Mouse (Mus musculus) CD4-positive, CD25-positive, alpha-beta regulatory T cell, adult 4 months (primary cell): ENCODE data around the gene Rfx4. TPM values are rescaled to one million over a fixed set of nuclear protein-coding genes. Genes with fewer than 3 reads are reported as not detected.

ENCODE experiments used
- ATAC-seq: one replicate; pipeline ENCODE4 v1.8.0; 2017
- polyA plus RNA-seq, 2 experiments: library from polyadenylated mRNA; unstranded; fragments of 100-300 nt; shearing (Covaris generic); gene quantifications; one replicate each; pipeline ENCODE4 v1.2.1; 2017

Rfx4 gene
- polyA plus RNA-seq: not detected

DNA sequence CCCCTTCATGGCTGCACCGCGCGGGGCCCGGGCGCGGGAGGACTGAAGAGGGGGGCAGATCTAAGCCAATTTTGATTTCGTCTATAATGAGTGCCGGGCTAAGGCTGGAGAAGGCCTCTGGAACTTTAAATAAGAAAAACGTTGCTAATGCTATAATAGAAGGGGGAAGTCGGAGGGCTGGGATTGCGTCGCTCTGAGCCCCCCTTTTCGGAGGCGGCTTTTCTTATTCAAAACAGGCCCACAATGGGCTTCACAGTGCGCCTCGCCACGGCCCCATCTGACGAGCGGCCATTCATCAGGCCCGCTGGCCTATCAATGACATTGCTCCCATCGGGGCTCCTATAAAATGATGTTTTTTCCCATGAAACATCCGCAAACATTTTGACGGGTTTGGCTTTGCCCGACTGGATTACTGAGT, at the start of gene Rfx4:
Gene Rfx4 (plus strand): TSS at position 277 of the 418 bp plus-strand sequence.
- ATAC-seq: no peak

DNA sequence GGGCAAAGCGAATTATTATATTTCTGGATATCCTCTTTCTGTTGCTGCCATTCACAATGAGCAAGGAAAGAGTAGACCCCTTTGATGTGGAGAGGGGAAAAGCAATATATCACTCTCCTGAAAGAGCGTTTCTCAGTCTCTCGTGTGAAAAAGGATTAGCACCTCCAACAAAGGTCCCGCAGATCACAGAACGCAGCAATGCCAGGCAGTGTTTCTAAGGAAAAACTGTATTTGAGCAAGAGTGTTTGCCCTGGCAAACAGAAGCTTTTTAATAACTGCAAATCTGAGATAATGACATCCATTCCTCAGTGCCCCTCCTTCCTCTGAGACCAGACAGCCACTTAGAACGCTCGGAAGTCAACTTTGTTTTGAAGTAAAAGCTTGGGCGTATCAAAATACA, 49.3 kb upstream of the Rfx4 start:
- ATAC-seq: no peak

DNA sequence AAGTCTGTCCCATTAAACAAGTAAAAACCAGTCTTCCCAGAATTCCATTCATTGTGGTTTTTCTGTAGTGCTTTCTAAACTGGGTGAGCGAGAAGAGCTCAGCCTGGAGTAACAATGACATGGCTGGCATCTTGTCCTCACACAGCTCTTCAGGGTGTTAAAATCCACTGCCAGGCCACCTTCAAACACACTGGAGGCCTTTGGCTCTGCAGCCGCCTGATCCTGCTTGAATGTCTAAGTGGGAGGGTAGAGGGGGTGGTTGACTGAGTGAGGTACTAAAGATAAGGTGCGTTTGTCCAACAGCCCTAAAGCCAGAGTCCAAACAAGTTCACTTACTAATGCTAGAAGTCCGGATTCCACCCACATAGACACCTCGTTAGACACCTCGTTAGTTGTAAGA, 48.6 kb upstream of the Rfx4 start:
- no peak for ATAC-seq

DNA sequence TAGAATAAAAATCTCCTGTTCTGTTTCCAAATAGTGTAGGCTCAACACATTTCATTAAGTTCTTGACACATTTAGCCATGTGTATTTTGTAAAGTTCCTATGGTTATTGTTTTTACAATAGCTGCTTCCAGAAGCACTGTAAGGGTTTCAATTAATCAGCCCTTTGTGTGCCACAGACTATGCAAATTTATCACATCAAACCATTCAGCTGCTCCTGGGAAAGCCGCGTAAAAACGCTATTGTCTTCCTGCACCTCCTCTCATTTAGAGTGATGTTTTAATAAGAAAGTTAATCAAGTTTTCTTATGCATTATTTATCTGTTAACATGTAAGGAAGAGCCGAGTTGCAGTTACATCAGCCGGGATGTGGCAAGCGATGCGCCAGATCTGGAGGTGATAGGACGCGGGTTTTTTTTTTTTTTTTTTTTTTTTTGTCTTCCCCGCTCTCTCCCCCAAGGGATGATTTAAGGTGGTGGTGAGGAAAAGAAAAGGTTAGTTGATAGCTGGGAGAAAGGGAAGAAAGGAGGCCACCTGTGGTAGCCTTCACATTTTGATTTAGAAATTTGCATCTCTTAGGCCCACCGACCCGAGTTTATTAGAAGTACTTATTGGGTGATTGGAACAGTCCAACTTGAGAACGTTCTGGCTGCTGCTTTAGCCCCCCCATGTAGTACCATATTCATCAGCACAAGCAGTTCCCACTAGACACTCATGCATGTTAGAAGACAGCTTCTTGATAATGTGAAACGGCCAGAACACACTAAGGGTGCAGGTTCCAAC, 47.9 kb upstream of the Rfx4 start:
- no peak for ATAC-seq

- ATAC-seq: no peak
Measured at GRCm38 (mm10) chr10:84710192-84710591, 45.7 kb upstream of the Rfx4 start.

GRCm38 (mm10) chr10:84710827-84711226, 45.0 kb upstream of the Rfx4 start:
- no peak for ATAC-seq

- no peak for ATAC-seq
Measured at GRCm38 (mm10) chr10:84711479-84711878, 44.4 kb upstream of the Rfx4 start.

DNA sequence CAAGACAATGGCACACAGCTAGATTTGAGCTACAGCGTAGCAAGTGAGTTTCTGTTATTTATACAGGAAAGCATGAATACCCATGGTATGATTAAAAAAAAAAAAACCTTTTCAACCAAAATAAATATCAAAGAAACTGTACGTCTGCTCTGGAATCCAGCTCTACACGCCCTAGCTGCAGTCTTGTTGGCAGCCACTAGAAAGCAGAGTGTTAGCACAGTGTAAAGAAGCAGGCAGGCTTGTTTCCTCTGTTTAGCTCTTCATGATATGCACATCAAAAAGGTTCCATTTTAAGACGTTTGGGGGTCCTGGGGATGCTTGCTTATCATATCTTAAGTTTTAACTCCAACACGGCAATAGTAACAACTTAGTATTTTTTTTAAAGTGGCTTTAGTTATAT, 43.9 kb upstream of the Rfx4 start:
- no peak for ATAC-seq

DNA sequence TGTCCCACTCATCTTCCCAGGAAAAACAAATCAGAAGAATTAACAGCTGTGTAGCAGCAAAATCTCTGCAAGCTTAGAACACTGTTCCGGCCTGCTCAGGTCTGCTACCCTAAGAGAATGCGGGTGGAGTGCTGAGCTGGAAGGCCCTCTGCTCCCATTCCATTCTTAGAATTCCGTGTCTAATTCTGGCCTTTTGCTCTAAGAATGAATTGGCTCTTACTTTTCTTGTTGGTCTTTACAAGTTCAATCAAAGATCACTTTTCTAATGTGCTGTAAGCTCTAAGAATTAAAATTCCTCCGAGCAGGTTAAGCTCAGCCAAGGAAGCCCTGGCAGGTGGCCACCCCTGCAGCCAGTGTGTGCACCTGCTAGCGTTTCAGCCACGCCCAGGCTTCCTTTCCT, 43.3 kb upstream of the Rfx4 start:
- no peak for ATAC-seq

DNA sequence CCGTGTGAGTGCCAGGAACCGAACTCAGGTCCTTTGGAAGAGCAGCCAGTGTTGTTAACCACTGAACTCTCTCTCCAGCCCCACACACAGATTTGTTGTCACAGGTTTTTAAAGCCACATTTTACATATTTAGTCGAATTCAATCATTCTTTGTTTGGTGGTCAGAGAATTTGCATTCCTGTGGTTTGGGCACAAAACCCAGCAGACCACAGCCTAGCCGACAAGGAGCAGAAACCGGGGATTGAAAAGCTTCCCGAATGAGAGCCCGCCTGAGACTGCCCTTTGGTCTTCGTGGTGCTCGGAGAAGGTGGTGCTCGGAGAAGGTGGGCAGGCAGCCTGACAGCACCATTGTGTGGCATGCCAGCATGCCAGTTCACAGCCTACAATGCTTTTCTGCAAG, 42.8 kb upstream of the Rfx4 start:
- no peak for ATAC-seq

DNA sequence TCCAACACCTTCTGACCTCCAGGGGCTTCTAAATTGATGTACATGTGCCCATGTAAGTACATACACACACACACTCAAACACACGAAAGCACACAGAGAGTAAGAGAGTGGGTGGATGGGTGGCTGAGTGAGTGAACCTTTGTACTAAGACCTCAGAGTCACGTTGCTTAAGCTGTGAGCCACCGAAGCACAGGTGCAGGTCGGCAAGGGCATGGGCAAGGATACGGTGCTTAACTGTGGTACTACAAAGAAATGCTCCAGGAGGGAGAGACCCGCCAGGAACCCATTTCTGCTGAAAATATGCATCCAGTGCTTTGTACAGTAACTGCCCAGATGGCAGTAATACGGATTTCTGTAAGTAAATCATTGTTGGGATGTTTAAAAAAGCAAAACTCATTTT, 40.2 kb upstream of the Rfx4 start:
- no peak for ATAC-seq

- no peak for ATAC-seq
Measured at GRCm38 (mm10) chr10:84716581-84716980, 39.3 kb upstream of the Rfx4 start.

GRCm38 (mm10) chr10:84722711-84723110, 33.2 kb upstream of the Rfx4 start:
- no peak for ATAC-seq

DNA sequence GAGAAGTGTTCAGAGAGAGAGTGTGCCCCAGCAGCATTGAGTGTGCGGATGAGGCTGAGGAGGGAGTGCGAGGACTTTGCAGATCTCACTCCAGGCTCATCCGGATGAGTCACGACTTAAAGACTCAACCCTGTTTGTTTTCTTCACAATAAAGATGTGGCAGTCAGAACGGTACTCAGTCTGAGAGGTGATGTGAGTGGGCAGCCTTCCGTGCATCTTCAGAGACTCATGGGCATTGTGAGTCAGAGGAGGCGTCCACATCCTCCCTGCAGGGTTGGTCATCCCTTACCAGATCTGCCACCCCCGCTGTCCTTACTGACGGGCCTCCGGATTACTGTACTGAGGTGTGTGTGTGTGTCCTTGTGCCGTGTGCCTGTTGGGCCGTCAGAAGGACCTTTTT, 28.9 kb upstream of the Rfx4 start:
- ATAC-seq: peak; percentile 80

DNA sequence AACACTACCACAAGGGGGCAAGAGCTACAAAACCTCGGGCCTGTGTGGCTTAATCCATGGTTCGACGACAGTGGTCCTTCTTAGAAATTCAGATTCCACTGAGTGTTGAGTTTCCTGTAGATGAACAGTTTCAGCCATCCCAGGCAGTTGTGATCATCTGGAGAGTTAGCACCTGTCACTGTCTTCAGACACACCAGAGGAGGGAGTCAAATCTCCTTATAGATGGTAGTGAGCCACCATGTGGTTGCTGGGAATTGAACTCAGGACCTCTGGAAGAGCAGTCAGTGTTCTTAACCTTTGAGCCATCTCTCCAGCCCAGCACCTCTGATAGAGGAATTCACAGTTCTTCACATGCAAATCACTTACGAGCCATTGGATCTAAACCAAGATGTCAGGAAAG, 28.1 kb upstream of the Rfx4 start:
- ATAC-seq: no peak

GRCm38 (mm10) chr10:84730078-84730477, 25.8 kb upstream of the Rfx4 start:
- no peak for ATAC-seq

GRCm38 (mm10) chr10:84730956-84731355, 24.9 kb upstream of the Rfx4 start:
- ATAC-seq: no peak

DNA sequence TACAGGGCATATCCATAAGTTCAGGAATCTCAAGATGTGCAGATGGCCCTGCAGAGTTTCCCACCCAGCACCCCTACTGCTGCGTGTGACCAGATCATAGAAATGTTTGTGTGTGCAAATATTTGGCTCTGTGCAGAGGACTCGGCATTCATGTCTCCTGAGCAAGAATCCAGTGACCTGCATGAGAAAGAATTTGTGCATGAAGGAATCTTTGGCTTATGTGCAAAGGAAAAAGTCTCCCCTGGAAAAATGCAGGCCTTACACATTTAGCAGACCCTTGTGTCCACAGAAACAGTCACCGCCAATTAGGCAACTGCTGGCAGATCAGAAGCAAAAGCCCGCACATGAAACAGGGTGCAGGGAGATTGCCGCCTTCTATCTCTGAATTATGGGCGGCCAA, 22.4 kb upstream of the Rfx4 start:
- ATAC-seq: no peak

DNA sequence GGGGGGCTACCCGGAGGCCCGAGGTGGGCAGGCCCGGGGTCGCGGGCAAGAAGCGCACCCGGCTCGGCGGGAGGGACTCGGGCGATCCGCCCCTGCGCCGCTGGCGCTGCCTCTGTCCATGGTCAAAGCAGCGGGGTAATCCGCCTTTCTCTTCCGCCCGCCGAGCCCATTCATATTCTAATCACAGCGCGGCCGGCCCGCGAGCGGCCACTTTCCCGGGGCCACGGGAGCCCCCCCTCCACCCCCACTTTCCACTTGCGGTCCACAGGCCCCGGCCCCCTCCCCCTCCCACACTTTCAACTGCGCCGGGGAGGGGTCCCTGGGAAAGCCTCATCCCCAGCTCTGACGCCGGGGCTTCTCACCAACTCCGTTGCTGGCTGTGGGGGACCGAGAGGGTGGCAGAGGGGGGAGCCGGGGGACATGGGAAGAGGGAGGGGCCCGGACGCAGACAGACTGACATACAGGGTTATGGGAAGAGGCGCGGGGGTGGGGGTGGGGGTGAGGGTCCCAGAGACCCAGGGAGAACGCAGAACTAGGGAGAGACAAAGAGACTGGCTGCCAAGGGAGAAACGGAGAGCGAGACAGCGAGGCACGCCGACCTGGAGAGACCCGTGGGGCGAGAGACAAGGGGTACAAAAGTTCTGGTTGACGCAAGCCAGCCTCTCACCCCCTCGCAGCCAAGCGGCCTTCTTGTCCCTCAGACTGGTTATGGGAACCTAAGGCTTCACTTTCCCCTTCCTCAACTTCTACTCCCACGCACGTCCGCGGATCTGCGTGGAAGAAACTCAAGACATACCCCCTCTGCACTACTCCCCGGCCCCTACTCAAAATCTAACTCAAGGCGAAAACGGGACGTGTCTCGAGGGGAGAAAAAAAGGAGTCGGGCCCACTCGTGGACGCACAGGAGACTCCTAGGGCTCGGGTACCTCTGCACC, 744 bp upstream of the Rfx4 start:
- no peak for ATAC-seq

DNA sequence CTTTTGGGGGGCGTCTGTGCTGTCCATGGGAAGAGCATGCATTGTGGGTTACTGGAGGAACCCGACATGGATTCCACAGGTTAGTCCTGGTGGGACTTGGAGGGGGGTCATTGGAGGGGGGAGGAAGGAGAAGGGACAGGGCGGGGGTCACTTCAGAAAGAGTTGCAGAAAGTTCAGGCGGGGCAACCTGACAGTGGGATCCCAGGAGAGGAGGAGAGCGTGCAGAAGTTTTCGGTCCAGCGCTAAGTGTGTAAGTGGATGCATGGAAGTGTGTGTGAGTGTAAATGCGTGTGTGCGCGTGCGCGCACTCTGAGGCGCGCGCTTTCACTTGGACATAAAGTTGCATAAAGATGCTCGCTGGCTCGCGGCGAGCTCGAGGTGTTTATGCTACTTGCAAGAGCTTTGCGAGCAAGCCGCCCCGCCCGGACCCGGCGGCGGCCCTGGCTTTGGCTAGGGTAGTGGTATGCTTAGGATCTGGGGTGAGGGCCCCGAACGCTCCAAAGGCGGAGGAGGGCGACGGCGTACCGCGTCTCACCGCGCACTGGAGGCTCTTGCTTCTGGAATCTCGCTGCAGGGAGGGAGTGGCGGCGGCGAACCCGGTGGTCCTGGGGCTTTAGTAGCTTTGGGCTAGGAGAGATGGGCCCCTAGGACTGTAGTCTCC, 703 bp downstream of the Rfx4 start:
- no peak for ATAC-seq

DNA sequence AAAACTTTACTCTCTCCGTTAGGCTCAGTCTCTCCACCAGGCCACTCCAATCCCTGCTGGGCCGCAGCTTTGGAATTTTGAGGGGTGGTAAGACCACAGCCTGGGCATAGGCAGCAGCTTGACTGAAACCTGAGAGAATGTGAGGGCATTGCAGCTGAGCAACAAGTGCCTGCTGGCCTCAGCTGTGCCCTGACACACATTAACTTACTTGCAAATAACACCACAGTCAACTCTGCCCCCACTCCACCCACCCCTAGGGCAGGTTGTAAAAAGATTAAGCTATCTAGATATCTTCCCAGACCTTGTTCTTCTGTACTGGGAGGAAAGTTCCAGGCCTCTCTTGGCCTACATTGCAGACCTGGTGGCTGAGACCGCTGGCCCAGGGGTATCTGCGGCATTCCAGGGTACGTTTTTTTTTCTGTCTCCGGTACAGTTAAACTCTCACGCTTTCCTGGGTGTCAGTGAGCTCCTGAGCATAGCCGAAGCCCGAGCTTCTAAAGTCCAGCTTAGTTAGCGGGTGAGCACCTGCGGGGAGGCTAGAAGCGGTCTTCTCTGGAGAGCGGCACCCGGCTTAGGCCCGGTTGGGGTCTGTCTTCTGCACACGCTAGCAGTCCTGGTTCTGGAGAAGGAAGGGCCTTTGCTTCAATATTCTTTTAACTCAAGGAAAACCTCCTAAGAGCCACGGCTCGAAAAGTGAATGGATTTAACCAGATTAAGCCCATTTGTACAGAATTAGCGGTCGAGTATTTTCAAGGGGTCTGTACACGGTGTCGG, 1.8 kb downstream of the Rfx4 start:
- ATAC-seq: no peak

DNA sequence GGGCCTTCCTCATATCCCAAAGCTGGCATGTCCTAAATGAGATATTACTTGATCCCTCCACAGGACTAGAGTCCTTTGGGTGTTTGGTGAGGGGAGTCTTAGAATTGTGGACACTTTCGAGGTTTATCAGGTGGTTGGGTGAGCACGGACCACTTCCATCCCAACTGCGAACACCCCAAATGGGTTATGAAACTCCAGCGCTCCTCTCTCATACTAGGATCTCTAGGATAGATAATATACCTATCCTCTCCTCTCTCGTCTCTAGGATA, 2.3 kb downstream of the Rfx4 start:
- no peak for ATAC-seq
